ENCODE assay signal across 8 mouse cellular contexts in genomic region chr11:60508950-60509349, GRCm38 (mm10). TPM values are rescaled to one million over a fixed set of nuclear protein-coding genes. Genes with fewer than 3 reads are reported as not detected.
DNase-seq lines count a peak whose midpoint lies in the region; ATAC-seq lines count a peak whose summit lies in the region.

No protein-coding gene starts in this region.

- H3K9ac ChIP-seq in hindbrain, embryonic 16.5 days (ENCODE audit: low read depth, low read length), result no peak overlapping the region

- ATAC-seq in hindbrain, embryonic 16.5 days, result no peak
- peak; percentile 85 for ATAC-seq in megakaryocyte progenitor cell, adult 5-6 weeks (replicated peaks; ENCODE audit: poor library complexity)

- peaks cover 56% of the 10 kb centered on the region for H3K27me3 ChIP-seq in heart, embryonic 10.5 days (ENCODE audit: insufficient read depth, poor library complexity, severe bottlenecking)
- H3K27me3 ChIP-seq in hindbrain, embryonic 16.5 days (replicated peaks; ENCODE audit: control insufficient read depth, insufficient read depth, low read length), result peaks cover 10% of the 10 kb centered on the region

- 4% methylated on average over 11 of the region's 11 CpGs for WGBS in heart, embryonic 10.5 days
- WGBS in hindbrain, embryonic 16.5 days, result 5% methylated on average over 11 of the region's 11 CpGs

- no peak for DNase-seq in heart, embryonic 10.5 days (ENCODE audit: low spot score)
- DNase-seq in heart, postnatal 4 days, result no peak
- peak; percentile 21 for DNase-seq in embryo, embryonic 10 days (ENCODE audit: low spot score)
- DNase-seq in right cerebral cortex, postnatal 4 days, result no peak
- DNase-seq in adrenal gland, adult 18-20 months (ENCODE audit: low spot score in 2 of 2), result no peak
- no peak for DNase-seq in Muller cell, postnatal 12 days (ENCODE audit: inconsistent ontology term)

- peaks cover 21% of the 10 kb centered on the region for H3K4me1 ChIP-seq in heart, embryonic 10.5 days
- peaks cover 7% of the 10 kb centered on the region; the same call in 1 of the 2 replicates for H3K4me1 ChIP-seq in hindbrain, embryonic 16.5 days (ENCODE audit: control insufficient read depth, insufficient read depth, low read depth, low read length)

- no peaks in the 10 kb centered on the region for H3K36me3 ChIP-seq in heart, embryonic 10.5 days
- H3K36me3 ChIP-seq in hindbrain, embryonic 16.5 days (ENCODE audit: control insufficient read depth, insufficient read depth, low read length), result no peaks in the 10 kb centered on the region

- peak overlapping the region; percentile 74 for H3K4me2 ChIP-seq in hindbrain, embryonic 16.5 days (ENCODE audit: low read length)

- H3K9me3 ChIP-seq in heart, embryonic 10.5 days, result no peaks in the 10 kb centered on the region
- H3K9me3 ChIP-seq in hindbrain, embryonic 16.5 days (ENCODE audit: control insufficient read depth, low read length), result no peaks in the 10 kb centered on the region

- H3K27ac ChIP-seq in heart, embryonic 10.5 days, result peak overlapping the region; percentile 67
- H3K27ac ChIP-seq in hindbrain, embryonic 16.5 days (ENCODE audit: low read depth, low read length), result no peak overlapping the region

- peak overlapping the region; percentile 63 for H3K4me3 ChIP-seq in heart, embryonic 10.5 days
- H3K4me3 ChIP-seq in hindbrain, embryonic 16.5 days (ENCODE audit: low read length), result peak overlapping the region; percentile 43

RNA-seq across cellular contexts. Expression of gene Alkbh5, which starts 27.2 kb away (rescaled TPM):
- 32.5 and 38.6 TPM in 2 replicates for polyA plus RNA-seq in heart, embryonic 10.5 days (2016; fragmentation: Nextera tagmentation; extraction: Ambion mirVana)
- 10 to 100 TPM; 69.1 to 71.9 TPM for total RNA-seq in heart, postnatal 4 days (2021)
- polyA plus RNA-seq in hindbrain, embryonic 16.5 days (2015; fragmentation: Nextera tagmentation; extraction: Ambion mirVana), result 16.5 and 20.2 TPM in 2 replicates
- 29.8 and 30.5 TPM in 2 replicates for total RNA-seq in megakaryocyte progenitor cell, adult 5-6 weeks (2015)
- total RNA-seq in megakaryocyte progenitor cell, adult 5-6 weeks (2017), result 26.8 and 29.3 TPM in 2 replicates
- 100 to 1,000 TPM in 1 of 2 experiments, 10 to 100 TPM in 1; 85.0 to 117 TPM for total RNA-seq in adrenal gland, adult 18-20 months (2021)

RNA-seq across cellular contexts. Expression of gene Myo15, which starts 39.8 kb away (rescaled TPM):
- polyA plus RNA-seq in heart, embryonic 10.5 days (2016; fragmentation: Nextera tagmentation; extraction: Ambion mirVana), result 0.25 and 0.28 TPM in 2 replicates
- under 1 TPM in 1 of 2 experiments, not detected in 1; 0.14 TPM for total RNA-seq in heart, postnatal 4 days (2021)
- polyA plus RNA-seq in hindbrain, embryonic 16.5 days (2015; fragmentation: Nextera tagmentation; extraction: Ambion mirVana), result 0.26 and 0.40 TPM in 2 replicates
- total RNA-seq in megakaryocyte progenitor cell, adult 5-6 weeks (2015), result 0.02 TPM in 2 replicates
- total RNA-seq in megakaryocyte progenitor cell, adult 5-6 weeks (2017), result 0.07 TPM in 1 of 2 replicates, not detected in the other
- total RNA-seq in adrenal gland, adult 18-20 months (2021), result under 1 TPM; 0.10 to 0.13 TPM

RNA-seq across cellular contexts. Expression of gene Drg2, which starts 54.6 kb away (rescaled TPM):
- polyA plus RNA-seq in heart, embryonic 10.5 days (2016; fragmentation: Nextera tagmentation; extraction: Ambion mirVana), result 87.6 and 112 TPM in 2 replicates
- 10 to 100 TPM; 42.7 to 44.0 TPM for total RNA-seq in heart, postnatal 4 days (2021)
- polyA plus RNA-seq in hindbrain, embryonic 16.5 days (2015; fragmentation: Nextera tagmentation; extraction: Ambion mirVana), result 100 and 101 TPM in 2 replicates
- total RNA-seq in megakaryocyte progenitor cell, adult 5-6 weeks (2015), result 34.4 and 39.0 TPM in 2 replicates
- total RNA-seq in megakaryocyte progenitor cell, adult 5-6 weeks (2017), result 57.7 and 58.8 TPM in 2 replicates
- 10 to 100 TPM; 54.6 to 65.5 TPM for total RNA-seq in adrenal gland, adult 18-20 months (2021)
